25 mouse cellular contexts compared by ENCODE assay signal in genomic region chr3:133541000-133541399, GRCm38 (mm10). TPM values are rescaled to one million over a fixed set of nuclear protein-coding genes. Genes with fewer than 3 reads are reported as not detected.
DNase-seq lines count a peak whose midpoint lies in the region; ATAC-seq and TF ChIP-seq lines count a peak whose summit lies in the region.
"Had no signal": no experiment of that assay in that cellular context is flagged by ENCODE, and none has a peak within 500 bp of the region (broad histone marks: within the 10 kb centered on the region; RNA-seq: fewer than 3 reads in every experiment).

No protein-coding gene starts in this region.

- H3K27me3 ChIP-seq in hindbrain, embryonic 14.5 days (ENCODE audit: control insufficient read depth, insufficient read depth, low read length) = no peaks in the 10 kb centered on the region
- H3K27me3 ChIP-seq in hindbrain, embryonic 12.5 days = no peaks in the 10 kb centered on the region
- no peaks in the 10 kb centered on the region for H3K27me3 ChIP-seq in midbrain, embryonic 14.5 days (ENCODE audit: control insufficient read depth, insufficient read depth, low read length)
- no peaks in the 10 kb centered on the region for H3K27me3 ChIP-seq in midbrain, postnatal 0 days (ENCODE audit: insufficient read depth, low read length)
- no peaks in the 10 kb centered on the region for H3K27me3 ChIP-seq in E14TG2a.4 (ENCODE audit: insufficient read depth, low read length)
- H3K27me3 ChIP-seq: forebrain, embryonic 13.5 days had no signal

- no peak for ATAC-seq in hindbrain, embryonic 14.5 days (ENCODE audit: low FRiP score)
- ATAC-seq in hindbrain, embryonic 12.5 days (ENCODE audit: low FRiP score) = no peak
- no peak for ATAC-seq in midbrain, embryonic 14.5 days (ENCODE audit: low FRiP score, low TSS enrichment)
- ATAC-seq in midbrain, postnatal 0 days (ENCODE audit: low FRiP score) = no peak
- ATAC-seq: CD4-positive, CD25-positive, alpha-beta regulatory T cell, adult 4 months; forebrain, embryonic 13.5 days; forebrain, embryonic 16.5 days; hindbrain, postnatal 0 days; intestine, postnatal 0 days had no signal

- peaks cover 11% of the 10 kb centered on the region for H3K4me1 ChIP-seq in hindbrain, embryonic 14.5 days (replicated peaks; ENCODE audit: control insufficient read depth, insufficient read depth, low read length)
- peaks cover 16% of the 10 kb centered on the region for H3K4me1 ChIP-seq in hindbrain, embryonic 12.5 days
- peaks cover 15% of the 10 kb centered on the region for H3K4me1 ChIP-seq in midbrain, embryonic 14.5 days (ENCODE audit: control insufficient read depth, insufficient read depth, low read length)
- H3K4me1 ChIP-seq in midbrain, postnatal 0 days (ENCODE audit: insufficient read depth, low read length) = peaks cover 3% of the 10 kb centered on the region; the same call in 1 of the 2 replicates
- peaks cover 60% of the 10 kb centered on the region for H3K4me1 ChIP-seq in E14TG2a.4 (replicated peaks; ENCODE audit: low read depth, low read length)

- no peak overlapping the region for H3K4me3 ChIP-seq in hindbrain, embryonic 14.5 days (replicated peaks; ENCODE audit: low read length)
- no peak overlapping the region for H3K4me3 ChIP-seq in hindbrain, embryonic 12.5 days
- H3K4me3 ChIP-seq in midbrain, embryonic 14.5 days (replicated peaks; ENCODE audit: low read depth, low read length) = no peak overlapping the region
- H3K4me3 ChIP-seq in midbrain, postnatal 0 days (ENCODE audit: low read depth, low read length) = no peak overlapping the region
- peak overlapping the region; percentile 26; the same call in 1 of the 2 replicates for H3K4me3 ChIP-seq in E14TG2a.4 (replicated peaks; ENCODE audit: low read length)
- H3K4me3 ChIP-seq: forebrain, embryonic 10.5 days; forebrain, embryonic 13.5 days had no signal

- H3K36me3 ChIP-seq in hindbrain, embryonic 14.5 days (replicated peaks; ENCODE audit: control insufficient read depth, insufficient read depth) = peaks cover 3% of the 10 kb centered on the region; the same call in 1 of the 2 replicates
- peaks cover 17% of the 10 kb centered on the region for H3K36me3 ChIP-seq in hindbrain, embryonic 12.5 days
- peaks cover 3% of the 10 kb centered on the region; the same call in 1 of the 2 replicates for H3K36me3 ChIP-seq in midbrain, embryonic 14.5 days (ENCODE audit: control insufficient read depth, insufficient read depth, low read length)
- H3K36me3 ChIP-seq in midbrain, postnatal 0 days (ENCODE audit: insufficient read depth, low read length) = 0 out of 2 replicates have a peak, but pooled peaks cover 4% of the 10 kb centered on the region
- peaks cover 14% of the 10 kb centered on the region for H3K36me3 ChIP-seq in E14TG2a.4 (ENCODE audit: insufficient read depth, low read length)

- H3K27ac ChIP-seq in hindbrain, embryonic 14.5 days = no peak overlapping the region
- H3K27ac ChIP-seq in hindbrain, embryonic 12.5 days = no peak overlapping the region
- no peak overlapping the region for H3K27ac ChIP-seq in midbrain, embryonic 14.5 days (replicated peaks; ENCODE audit: low read depth, low read length)
- no peak overlapping the region for H3K27ac ChIP-seq in midbrain, postnatal 0 days (ENCODE audit: low read depth, low read length)
- H3K27ac ChIP-seq: forebrain, embryonic 10.5 days; forebrain, embryonic 13.5 days; hindbrain, embryonic 10.5 days; hindbrain, postnatal 0 days had no signal

- TF ChIP-seq CTCF in midbrain, postnatal 0 days (IDR thresholded peaks at IDR 0.05) = no peak
- no peak for TF ChIP-seq CTCF in E14TG2a.4 (conservative IDR thresholded peaks at IDR 0.05; ENCODE audit: low read length)

- 0 out of 2 replicates have a peak overlapping the region, but pooled peaks have one; percentile 11 for H3K4me2 ChIP-seq in hindbrain, embryonic 14.5 days (replicated peaks)
- no peak overlapping the region for H3K4me2 ChIP-seq in hindbrain, embryonic 12.5 days (replicated peaks)
- H3K4me2 ChIP-seq in midbrain, embryonic 14.5 days (ENCODE audit: low read length) = peak overlapping the region; percentile 17; the same call in 1 of the 2 replicates
- H3K4me2 ChIP-seq in midbrain, postnatal 0 days (ENCODE audit: low read depth, low read length, poor library complexity, severe bottlenecking) = no peak overlapping the region
- H3K4me2 ChIP-seq: forebrain, embryonic 13.5 days; heart, embryonic 11.5 days had no signal

- H3K9ac ChIP-seq in hindbrain, embryonic 14.5 days = no peak overlapping the region
- no peak overlapping the region for H3K9ac ChIP-seq in hindbrain, embryonic 12.5 days
- no peak overlapping the region for H3K9ac ChIP-seq in midbrain, embryonic 14.5 days (replicated peaks; ENCODE audit: low read length)
- no peak overlapping the region for H3K9ac ChIP-seq in midbrain, postnatal 0 days (replicated peaks; ENCODE audit: low read length, poor library complexity, severe bottlenecking)
- H3K9ac ChIP-seq: forebrain, embryonic 13.5 days had no signal

- 0 out of 2 replicates have a peak, but pooled peaks cover 3% of the 10 kb centered on the region for H3K9me3 ChIP-seq in hindbrain, embryonic 14.5 days (ENCODE audit: control insufficient read depth, low read length)
- 0 out of 2 replicates have a peak, but pooled peaks cover 3% of the 10 kb centered on the region for H3K9me3 ChIP-seq in hindbrain, embryonic 12.5 days (replicated peaks)
- H3K9me3 ChIP-seq in midbrain, embryonic 14.5 days (ENCODE audit: control insufficient read depth, low read length) = no peaks in the 10 kb centered on the region
- no peaks in the 10 kb centered on the region for H3K9me3 ChIP-seq in midbrain, postnatal 0 days (ENCODE audit: low read length)
- H3K9me3 ChIP-seq in E14TG2a.4 (ENCODE audit: low read length) = no peaks in the 10 kb centered on the region
- H3K9me3 ChIP-seq: hindbrain, embryonic 10.5 days had no signal

- DNase-seq in hindbrain, embryonic 14.5 days (ENCODE audit: low spot score) = no peak
- no peak for DNase-seq in midbrain, embryonic 14.5 days
- no peak for DNase-seq in midbrain, postnatal 0 days (ENCODE audit: low spot score)
- DNase-seq in induced T-regulatory cell, adult 2 months (ENCODE audit: low read depth) = peak; percentile 19
- no peak for DNase-seq in cerebellum, adult 9-10 months
- DNase-seq: adrenal gland, adult 2 months; adrenal gland, postnatal 14 days; cerebellum, adult 11 months; cerebellum, adult 2 months; cerebellum, postnatal 10 days; cerebellum, postnatal 36 days; embryo, embryonic 11 days; gastrocnemius, postnatal 10 days; gastrocnemius, postnatal 36 days; heart, postnatal 36 days had no signal

RNA-seq across cellular contexts. Expression of gene Tet2, which starts 3.9 kb away (rescaled TPM):
- polyA plus RNA-seq in hindbrain, embryonic 14.5 days (2014; fragmentation: Nextera tagmentation; extraction: Ambion mirVana) = 17.0 and 20.0 TPM in 2 replicates
- 26.1 and 28.3 TPM in 2 replicates for polyA plus RNA-seq in hindbrain, embryonic 12.5 days (2016; fragmentation: Nextera tagmentation; extraction: Ambion mirVana)
- polyA plus RNA-seq in midbrain, embryonic 14.5 days (2014; fragmentation: Nextera tagmentation; extraction: Ambion mirVana) = 25.6 and 27.3 TPM in 2 replicates
- 46.5 and 49.1 TPM in 2 replicates for total RNA-seq in midbrain, postnatal 0 days (2014; rRNA removed)
- polyA plus RNA-seq in midbrain, postnatal 0 days (2015; fragmentation: Nextera tagmentation; extraction: Ambion mirVana) = 12.6 and 17.2 TPM in 2 replicates

Comparison
In these comparisons a context has a peak if more than half of its experiments do, and no peak if none do; other contexts are left out.
1. H3K4me2 ChIP-seq: peak in hindbrain, embryonic 14.5 days (single experiment) and midbrain, embryonic 14.5 days (single experiment); none in hindbrain, embryonic 12.5 days (single experiment) and midbrain, postnatal 0 days (single experiment).